Mouse (Mus musculus) 3T3-L1 (cell line): Measurements from ENCODE around the gene Epha1.

Experiments
- DNase-seq: peaks from one replicate; pipeline ENCODE4 v3.0.0-alpha.2; 2015; ENCODE audit warnings: low read depth, low spot score

Epha1 gene

GRCm38 (mm10) chr6:42373669-42374430 is 782 bp upstream of the Epha1 start:
- DNase-seq: peak; percentile 73

GRCm38 (mm10) chr6:42372421-42372815 is 650 bp downstream of the Epha1 start:
- DNase-seq: no peak

GRCm38 (mm10) chr6:42372001-42372400 is 1.1 kb downstream of the Epha1 start:
- no peak for DNase-seq

GRCm38 (mm10) chr6:42370630-42371363 is 2.3 kb downstream of the Epha1 start:
- no peak for DNase-seq

- DNase-seq: no peak
Measured at GRCm38 (mm10) chr6:42369870-42370269, 3.2 kb downstream of the Epha1 start.

- no peak for DNase-seq
Measured at GRCm38 (mm10) chr6:42365215-42365614, 7.9 kb downstream of the Epha1 start.

- no peak for DNase-seq
Measured at GRCm38 (mm10) chr6:42364607-42365006, 8.5 kb downstream of the Epha1 start.

- DNase-seq: no peak
Measured at GRCm38 (mm10) chr6:42364066-42364465, 9.0 kb downstream of the Epha1 start.

GRCm38 (mm10) chr6:42362974-42363373 is 10.1 kb downstream of the Epha1 start:
- peak; percentile 42 for DNase-seq

GRCm38 (mm10) chr6:42362497-42362896 is 10.6 kb downstream of the Epha1 start:
- no peak for DNase-seq

GRCm38 (mm10) chr6:42362074-42362473 is 11.0 kb downstream of the Epha1 start:
- DNase-seq: peak; percentile 77

GRCm38 (mm10) chr6:42361041-42361895 is 11.8 kb downstream of the Epha1 start:
- peak; percentile 53 for DNase-seq

GRCm38 (mm10) chr6:42360231-42360840 is 12.7 kb downstream of the Epha1 start:
- DNase-seq: peak; percentile 58

GRCm38 (mm10) chr6:42359364-42360147 is 13.5 kb downstream of the Epha1 start:
- peak; percentile 81 for DNase-seq

- no peak for DNase-seq
Measured at GRCm38 (mm10) chr6:42358901-42359300, 14.2 kb downstream of the Epha1 start.

GRCm38 (mm10) chr6:42357901-42358300 is 15.2 kb downstream of the Epha1 start:
- DNase-seq: no peak

GRCm38 (mm10) chr6:42356913-42357312 is 16.2 kb downstream of the Epha1 start:
- no peak for DNase-seq

- DNase-seq: no peak
Measured at GRCm38 (mm10) chr6:42355794-42356600, 17.1 kb downstream of the Epha1 start.

GRCm38 (mm10) chr6:42355366-42355765 is 17.7 kb downstream of the Epha1 start:
- no peak for DNase-seq
